Mouse (Mus musculus) right cerebral cortex, postnatal 25 days (tissue): Measurements from ENCODE around the gene Csrnp1.

ENCODE experiments used
- DNase-seq: peaks from one replicate; pipeline ENCODE4 v3.0.0; 2022

Csrnp1 gene

DNA sequence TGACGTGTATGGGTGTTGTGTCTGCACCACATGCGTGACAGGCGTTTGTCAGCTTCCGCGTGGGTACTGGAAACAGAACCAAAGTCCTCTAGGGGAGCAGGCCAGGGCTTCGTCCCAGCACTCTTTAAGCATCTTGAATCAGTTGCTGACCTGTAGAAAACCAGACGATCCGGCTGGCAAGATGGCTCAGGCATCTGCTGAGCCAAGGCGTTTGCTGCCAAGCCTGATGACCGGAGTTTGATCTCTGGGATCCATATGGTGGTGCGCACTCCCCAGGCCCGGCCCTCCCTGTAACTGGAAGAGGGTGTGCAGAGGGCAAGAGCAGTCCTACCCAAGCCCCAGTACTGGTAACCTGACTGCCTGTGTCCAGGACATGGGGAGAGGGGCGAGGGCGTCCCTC, 42.6 kb downstream of the Csrnp1 start:
- DNase-seq: no peak

DNA sequence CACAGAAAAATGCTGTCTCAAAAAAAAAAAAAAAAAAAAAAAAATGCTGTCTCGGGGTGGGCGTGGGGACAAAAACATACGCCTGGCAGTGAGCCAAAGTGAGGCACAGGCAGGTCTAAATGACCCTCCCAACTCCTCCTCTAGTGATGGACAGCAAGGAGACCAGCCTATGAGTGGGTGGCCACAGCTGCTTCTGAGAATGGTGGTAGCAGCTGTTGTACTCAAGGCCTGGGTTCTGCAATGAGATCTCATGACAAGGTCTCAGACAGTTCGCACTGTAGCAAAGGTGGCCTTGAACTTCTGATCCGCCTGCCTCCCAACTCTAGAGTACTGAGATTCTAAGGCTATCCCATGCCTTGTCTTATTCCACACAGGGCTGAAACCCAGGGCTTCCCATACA, 43.1 kb downstream of the Csrnp1 start:
- DNase-seq: no peak

DNA sequence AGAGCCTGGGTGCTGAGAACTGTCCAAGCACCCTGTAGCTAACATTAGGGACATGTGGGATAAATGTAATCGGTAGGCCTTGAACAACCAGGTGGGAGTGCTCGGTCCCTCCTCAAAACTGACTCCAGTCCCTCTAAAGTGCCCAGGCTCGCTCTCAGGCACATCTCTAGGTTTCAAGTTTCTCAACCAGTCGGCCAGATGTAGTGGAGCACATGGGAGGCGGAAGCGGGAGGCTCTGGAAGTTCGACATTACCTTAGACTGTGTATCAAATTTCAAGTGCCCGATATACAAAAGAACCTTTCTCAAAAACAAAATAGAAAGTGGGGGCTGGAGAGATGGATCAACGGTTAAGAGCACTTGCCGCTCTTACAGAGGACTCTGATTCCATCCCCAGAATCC, 44.8 kb downstream of the Csrnp1 start:
- no peak for DNase-seq

- DNase-seq: no peak
These were observed 46.0 kb downstream of the Csrnp1 start for GRCm38 (mm10) chr9:119938496-119938895.

DNA sequence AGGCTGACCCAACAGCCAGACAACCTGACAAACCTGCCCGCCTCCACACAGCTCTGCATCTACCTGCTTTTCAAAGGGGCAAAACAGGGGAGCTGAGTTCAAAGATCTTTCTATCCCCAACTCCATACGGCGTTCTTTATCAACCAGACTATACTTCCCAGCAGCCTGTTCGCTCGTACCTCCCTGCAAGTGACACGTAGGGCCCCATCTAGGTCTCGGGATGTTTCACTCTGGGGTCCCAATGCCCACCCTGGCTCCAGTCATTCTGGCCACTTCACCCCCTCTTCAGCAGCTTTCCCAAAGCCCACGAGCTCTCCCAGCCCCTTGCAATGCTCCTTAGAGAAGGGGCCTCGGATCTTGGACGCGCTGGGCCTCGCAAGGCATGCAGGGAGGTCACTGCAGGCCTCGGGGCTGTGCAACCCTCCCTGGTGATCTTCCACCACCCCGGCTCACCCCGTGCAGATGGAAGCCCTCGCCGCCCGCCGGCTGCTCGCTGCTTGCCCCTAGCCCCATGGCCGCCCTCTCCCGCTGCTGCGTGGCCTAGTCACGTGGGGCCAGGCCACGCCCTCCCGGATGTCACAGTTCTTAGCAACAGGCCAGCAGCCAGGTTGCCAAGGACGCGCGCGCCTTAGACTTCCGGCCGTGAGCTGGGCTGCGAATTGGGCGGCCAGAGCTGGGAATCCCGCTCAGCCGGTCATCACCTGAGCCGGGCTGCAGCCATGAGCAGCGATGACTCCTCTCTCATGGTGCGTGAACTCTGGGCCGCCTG, 47.3 kb downstream of the Csrnp1 start, which contains the start of the genes Gorasp1 and Ttc21a:
TSS of gene Gorasp1 (minus strand) at position 561 of the 769 bp plus-strand sequence.
TSS of gene Ttc21a (plus strand) at position 602 of the 769 bp plus-strand sequence.
- peak; percentile 91 for DNase-seq

DNA sequence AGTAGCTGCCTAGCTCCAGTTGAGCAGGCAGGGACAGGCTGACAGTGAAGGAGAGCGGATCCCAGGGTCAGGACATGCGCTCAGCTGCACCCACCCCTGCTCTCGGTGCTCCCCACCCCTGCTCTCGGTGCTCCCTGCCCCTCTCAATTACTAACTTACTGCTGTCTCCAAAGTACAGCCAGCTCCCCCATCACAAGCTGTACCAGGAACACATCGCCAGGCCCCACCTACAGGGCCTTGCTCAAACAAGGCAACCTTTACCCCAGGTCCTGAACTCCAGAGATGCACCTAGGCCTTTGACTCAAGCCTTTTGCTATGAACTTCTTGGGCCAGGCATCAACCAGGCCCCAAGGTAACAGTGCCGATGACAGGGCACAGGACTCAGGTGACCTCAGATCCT, 50.8 kb downstream of the Csrnp1 start:
- no peak for DNase-seq

GRCm38 (mm10) chr9:119932358-119932757, 52.1 kb downstream of the Csrnp1 start:
- DNase-seq: no peak

- no peak for DNase-seq
These were observed 58.0 kb downstream of the Csrnp1 start for GRCm38 (mm10) chr9:119926497-119926896.

DNA sequence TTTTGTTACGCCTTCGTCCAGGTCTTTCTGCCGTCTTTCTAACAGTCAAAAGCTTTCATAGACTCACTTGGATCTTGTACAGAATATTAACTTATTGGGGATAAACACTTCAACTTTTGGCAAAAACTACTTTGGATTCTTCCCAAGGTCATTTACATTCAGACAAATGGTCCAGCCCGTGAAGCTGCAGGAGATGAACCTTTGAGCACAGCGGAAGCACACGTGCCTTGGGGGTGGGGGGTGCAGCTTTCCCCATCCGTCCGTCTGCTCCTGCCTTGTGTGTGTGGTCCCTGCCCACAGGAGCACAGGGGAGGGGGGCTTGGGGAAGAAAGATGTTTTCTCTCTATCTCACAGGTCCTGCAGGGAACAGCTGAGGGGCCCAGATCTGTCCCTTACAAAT, 58.7 kb downstream of the Csrnp1 start:
- no peak for DNase-seq

DNA sequence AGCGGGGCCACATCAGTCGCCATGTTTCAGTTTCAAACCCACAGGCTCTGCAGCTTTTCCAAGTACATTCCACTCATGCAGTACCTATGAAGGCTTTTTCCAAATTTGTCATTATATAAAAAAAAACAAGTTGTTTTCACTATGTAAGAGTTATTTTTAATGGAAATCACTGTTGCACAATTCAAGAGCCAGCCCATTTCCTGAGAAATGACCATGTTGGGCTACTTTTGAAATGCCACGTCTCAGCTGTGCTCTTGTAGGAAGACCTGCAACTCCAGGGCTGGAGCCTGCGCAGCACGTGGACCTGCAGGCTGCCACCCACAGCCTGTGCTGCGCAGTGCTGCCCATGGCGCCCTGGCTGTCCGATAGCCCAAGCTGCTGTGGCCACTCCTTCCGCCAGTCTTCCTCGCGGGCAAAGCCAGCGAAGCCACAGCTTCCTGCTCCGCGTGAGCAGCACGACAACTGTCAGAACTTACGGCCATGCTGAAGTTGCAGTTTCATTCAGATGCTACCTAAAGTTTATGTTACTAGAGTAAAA, 59.3 kb downstream of the Csrnp1 start:
- DNase-seq: no peak

- DNase-seq: no peak
These were observed 61.0 kb downstream of the Csrnp1 start for GRCm38 (mm10) chr9:119923462-119923861.
